Mouse (Mus musculus) embryonic fibroblast, embryonic 13.5 days (primary cell): ENCODE measurements at regions not wholly inside any gene's neighbourhood (a gene's known extent, or its start where the extent isn't known, plus 50 kb on each side); places are given as distances from the start of the nearest gene placed in this dataset.

Source experiments
- CTCF ChIP-seq: IDR thresholded peaks from 2 replicates; pipeline ENCODE4 v1.5.1; 2011; ENCODE audit warnings: mild to moderate bottlenecking, control low read depth, low read length, moderate library complexity, borderline replicate concordance; ENCODE audit not compliant: insufficient read depth
- POLR2A ChIP-seq: IDR thresholded peaks from 2 replicates; pipeline ENCODE4 v1.6.1; 2011; ENCODE audit warnings: low read depth, mild to moderate bottlenecking, control low read depth, low read length, moderate library complexity

DNA sequence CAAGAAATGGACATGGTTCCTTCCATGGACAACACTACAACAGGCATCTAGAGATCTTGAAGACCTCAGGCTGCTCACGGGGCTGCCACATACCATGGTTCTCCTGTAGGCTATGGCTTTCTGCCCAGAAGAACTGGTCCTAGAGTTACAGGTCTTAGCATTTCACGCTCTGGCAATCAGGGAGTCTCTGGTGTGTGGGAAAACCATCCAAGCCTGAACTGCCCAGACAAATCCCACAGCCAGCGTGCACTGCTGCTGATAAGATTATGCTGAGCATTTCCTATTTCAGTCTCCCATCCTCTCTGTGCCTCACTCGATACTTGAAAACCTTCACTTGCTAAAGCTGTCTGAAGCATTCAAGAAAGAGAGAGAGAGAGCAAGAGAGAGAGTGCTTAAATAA lies 139.5 kb downstream of the Cartpt start:
- TF ChIP-seq CTCF = no peak
- TF ChIP-seq POLR2A = no peak
